ENCODE assay signal across 8 mouse cellular contexts in genomic region chr7:45475291-45475969, GRCm38 (mm10). TPM values are rescaled to one million over a fixed set of nuclear protein-coding genes. Genes with fewer than 3 reads are reported as not detected.
DNase-seq lines count a peak whose midpoint lies in the region; ATAC-seq and TF ChIP-seq lines count a peak whose summit lies in the region.

No protein-coding gene starts in this region.

- H3K4me1 ChIP-seq in intestine, embryonic 15.5 days (replicated peaks) = 0 out of 2 replicates have a peak, but pooled peaks cover 5% of the 10 kb centered on the region
- no peaks in the 10 kb centered on the region; the same call in 1 of the 2 replicates for H3K4me1 ChIP-seq in lung, embryonic 15.5 days

- DNase-seq in gastrocnemius, adult 2 months = peak; percentile 62
- DNase-seq in gastrocnemius, postnatal 4 days (ENCODE audit: low spot score in 2 of 2) = no peak
- peak; percentile 61 for DNase-seq in NIH3T3 (ENCODE audit: low read depth)
- DNase-seq in T-cell, adult 2 months (ENCODE audit: low spot score) = no peak

- peak overlapping the region; percentile 91 for H3K27ac ChIP-seq in gastrocnemius, adult 2 months
- H3K27ac ChIP-seq in intestine, embryonic 15.5 days = peak overlapping the region; percentile 45; the same call in 1 of the 2 replicates
- H3K27ac ChIP-seq in lung, embryonic 15.5 days = no peak overlapping the region

- peak overlapping the region; percentile 51 for H3K4me2 ChIP-seq in intestine, embryonic 15.5 days (replicated peaks)
- peak overlapping the region; percentile 26 for H3K4me2 ChIP-seq in lung, embryonic 15.5 days

- no peaks in the 10 kb centered on the region for H3K27me3 ChIP-seq in intestine, embryonic 15.5 days (replicated peaks)
- no peaks in the 10 kb centered on the region for H3K27me3 ChIP-seq in lung, embryonic 15.5 days

- H3K9ac ChIP-seq in intestine, embryonic 15.5 days = no peak overlapping the region
- no peak overlapping the region; the same call in 1 of the 2 replicates for H3K9ac ChIP-seq in lung, embryonic 15.5 days

- no peaks in the 10 kb centered on the region for H3K9me3 ChIP-seq in intestine, embryonic 15.5 days
- no peaks in the 10 kb centered on the region for H3K9me3 ChIP-seq in lung, embryonic 15.5 days

- WGBS in intestine, embryonic 15.5 days = 56% methylated on average over 16 of the region's 16 CpGs
- WGBS in lung, embryonic 15.5 days = 54% methylated on average over 16 of the region's 16 CpGs

- peak; percentile 79 for ATAC-seq in intestine, embryonic 15.5 days
- ATAC-seq in lung, embryonic 15.5 days (ENCODE audit: borderline replicate concordance, extremely low read depth, low FRiP score, low TSS enrichment) = peak; percentile 31; the same call in 1 of the 2 replicates
- no peak for ATAC-seq in inflammation-experienced regulatory T-cells, adult 6 months
- ATAC-seq in CD4-positive, CD25-positive, alpha-beta regulatory T cell, adult 4 months = no peak

- peak overlapping the region; percentile 64 for H3K4me3 ChIP-seq in gastrocnemius, adult 2 months
- H3K4me3 ChIP-seq in intestine, embryonic 15.5 days (replicated peaks) = no peak overlapping the region; the same call in 1 of the 2 replicates
- H3K4me3 ChIP-seq in lung, embryonic 15.5 days = no peak overlapping the region

- TF ChIP-seq CTCF in gastrocnemius, adult 2 months (IDR thresholded peaks at IDR 0.05) = no peak

- intact Hi-C loops in gastrocnemius, adult 2 months (cut with DNase I) = loop anchor here (2.0 to 5.0 kb wide), 2 partner anchors 117 to 207 kb away; partner anchors contain the start of gene Ntn5

- H3K36me3 ChIP-seq in intestine, embryonic 15.5 days = no peaks in the 10 kb centered on the region
- H3K36me3 ChIP-seq in lung, embryonic 15.5 days = no peaks in the 10 kb centered on the region

RNA-seq across cellular contexts. Expression of gene Tulp2, which starts 6.2 kb away (rescaled TPM):
- under 1 TPM in 1 of 2 experiments, not detected in 1; 0.39 TPM for total RNA-seq in gastrocnemius, adult 2 months (2021)
- under 1 TPM; 0.17 to 0.36 TPM for total RNA-seq in gastrocnemius, postnatal 4 days (2021)
- 1.8 and 1.9 TPM in 2 replicates for polyA plus RNA-seq in intestine, embryonic 15.5 days (2015; fragmentation: Nextera tagmentation; extraction: Ambion mirVana)
- polyA plus RNA-seq in lung, embryonic 15.5 days (2015; fragmentation: Nextera tagmentation; extraction: Ambion mirVana) = 0.33 and 0.74 TPM in 2 replicates
- 1 to 10 TPM in 1 of 3 experiments, under 1 TPM in 2; 0.23 to 1.8 (median 0.29) TPM for polyA plus RNA-seq in inflammation-experienced regulatory T-cells, adult 6 months (2017; shearing (Covaris generic))
- 1 to 10 TPM; 1.2 TPM for polyA plus RNA-seq in CD4-positive, CD25-positive, alpha-beta regulatory T cell, adult 4 months (2017; shearing (Covaris generic))

RNA-seq across cellular contexts. Expression of gene Bax, which starts 8.7 kb away (rescaled TPM):
- total RNA-seq in gastrocnemius, adult 2 months (2021) = 10 to 100 TPM; 17.6 to 18.4 TPM
- 10 to 100 TPM; 39.3 to 43.8 TPM for total RNA-seq in gastrocnemius, postnatal 4 days (2021)
- polyA plus RNA-seq in intestine, embryonic 15.5 days (2015; fragmentation: Nextera tagmentation; extraction: Ambion mirVana) = 181 and 185 TPM in 2 replicates
- polyA plus RNA-seq in lung, embryonic 15.5 days (2015; fragmentation: Nextera tagmentation; extraction: Ambion mirVana) = 161 and 176 TPM in 2 replicates
- polyA plus RNA-seq in inflammation-experienced regulatory T-cells, adult 6 months (2017; shearing (Covaris generic)) = 100 to 1,000 TPM; 138 to 175 (median 143) TPM
- 100 to 1,000 TPM; 146 to 164 TPM for polyA plus RNA-seq in CD4-positive, CD25-positive, alpha-beta regulatory T cell, adult 4 months (2017; shearing (Covaris generic))

RNA-seq across cellular contexts. Expression of gene Gm45808, which starts 11.2 kb away (rescaled TPM):
- 1 to 10 TPM; 5.5 to 8.4 TPM for total RNA-seq in gastrocnemius, adult 2 months (2021)
- total RNA-seq in gastrocnemius, postnatal 4 days (2021) = 1 to 10 TPM; 3.8 to 5.4 TPM
- not detected in 2 replicates for polyA plus RNA-seq in intestine, embryonic 15.5 days (2015; fragmentation: Nextera tagmentation; extraction: Ambion mirVana)
- polyA plus RNA-seq in lung, embryonic 15.5 days (2015; fragmentation: Nextera tagmentation; extraction: Ambion mirVana) = not detected in 2 replicates
- not detected for polyA plus RNA-seq in inflammation-experienced regulatory T-cells, adult 6 months (2017; shearing (Covaris generic))
- polyA plus RNA-seq in CD4-positive, CD25-positive, alpha-beta regulatory T cell, adult 4 months (2017; shearing (Covaris generic)) = under 1 TPM in 1 of 2 experiments, not detected in 1; 0.62 TPM

RNA-seq across cellular contexts. Expression of gene Dhdh, which starts 13.2 kb away (rescaled TPM):
- 10 to 100 TPM; 13.1 to 22.9 TPM for total RNA-seq in gastrocnemius, adult 2 months (2021)
- 1 to 10 TPM; 8.3 TPM for total RNA-seq in gastrocnemius, postnatal 4 days (2021)
- 2.6 and 2.7 TPM in 2 replicates for polyA plus RNA-seq in intestine, embryonic 15.5 days (2015; fragmentation: Nextera tagmentation; extraction: Ambion mirVana)
- polyA plus RNA-seq in lung, embryonic 15.5 days (2015; fragmentation: Nextera tagmentation; extraction: Ambion mirVana) = 2.8 and 3.4 TPM in 2 replicates
- 1 to 10 TPM; 1.0 to 1.1 (median 1.1) TPM for polyA plus RNA-seq in inflammation-experienced regulatory T-cells, adult 6 months (2017; shearing (Covaris generic))
- polyA plus RNA-seq in CD4-positive, CD25-positive, alpha-beta regulatory T cell, adult 4 months (2017; shearing (Covaris generic)) = 1 to 10 TPM; 1.1 to 2.7 TPM

RNA-seq across cellular contexts. Expression of gene Ftl1, which starts 15.7 kb away (rescaled TPM):
- 100 to 1,000 TPM; 122 to 149 TPM for total RNA-seq in gastrocnemius, adult 2 months (2021)
- total RNA-seq in gastrocnemius, postnatal 4 days (2021) = 100 to 1,000 TPM; 339 to 373 TPM
- polyA plus RNA-seq in intestine, embryonic 15.5 days (2015; fragmentation: Nextera tagmentation; extraction: Ambion mirVana) = 5,581 and 6,050 TPM in 2 replicates
- polyA plus RNA-seq in lung, embryonic 15.5 days (2015; fragmentation: Nextera tagmentation; extraction: Ambion mirVana) = 5,197 and 5,279 TPM in 2 replicates
- polyA plus RNA-seq in inflammation-experienced regulatory T-cells, adult 6 months (2017; shearing (Covaris generic)) = 1,000 to 10,000 TPM; 1,271 to 2,003 (median 1,772) TPM
- 1,000 to 10,000 TPM; 1,962 to 2,374 TPM for polyA plus RNA-seq in CD4-positive, CD25-positive, alpha-beta regulatory T cell, adult 4 months (2017; shearing (Covaris generic))

Comparison
In these comparisons a context has a peak if more than half of its experiments do, and no peak if none do; other contexts are left out.
1. DNase-seq: peak in gastrocnemius, adult 2 months (single experiment) and NIH3T3 (single experiment); none in gastrocnemius, postnatal 4 days (0 of 2) and T-cell, adult 2 months (single experiment).
2. ATAC-seq: peak in intestine, embryonic 15.5 days (single experiment) and lung, embryonic 15.5 days (single experiment); none in inflammation-experienced regulatory T-cells, adult 6 months (single experiment) and CD4-positive, CD25-positive, alpha-beta regulatory T cell, adult 4 months (single experiment).